Mouse (Mus musculus): ENCODE measurements around the gene Otop3.

DNA sequence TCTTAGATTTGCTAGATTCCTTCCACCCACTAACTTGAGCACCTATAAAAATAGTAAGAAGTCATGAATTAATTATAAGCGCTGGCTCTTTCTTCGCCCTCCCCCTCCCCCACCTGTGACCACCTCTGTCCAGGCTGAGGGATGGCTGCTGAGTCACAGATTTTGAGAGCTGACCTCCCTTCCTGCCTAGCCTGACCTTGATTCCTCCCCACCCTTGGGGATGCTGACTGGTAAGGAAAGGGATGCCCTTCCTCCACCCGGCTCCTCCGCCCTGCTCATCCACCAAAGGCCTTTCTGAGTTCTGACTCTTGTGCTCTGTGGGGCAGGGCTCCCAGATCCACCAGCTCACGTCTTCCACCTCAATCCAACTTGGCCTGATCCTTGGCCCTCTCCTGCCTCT, 50.1 kb downstream of the Otop3 start:
- TF ChIP-seq POLR2A (IDR thresholded peaks at IDR 0.05; ENCODE audit: borderline replicate concordance, low read depth, low read length) (no peak), CTCF (IDR thresholded peaks at IDR 0.05; ENCODE audit: low read depth, low read length) (no peak)
